Mouse (Mus musculus): ENCODE data around the gene Wdr17. TPM values are rescaled to one million over a fixed set of nuclear protein-coding genes. Genes with fewer than 3 reads are reported as not detected.
A peak's percentile ranks its signal among the peaks of the same experiment; 100 is the strongest.

The Wdr17 gene
- polyA plus RNA-seq, 1 experiment from 2014 or later, result 0.42 TPM

GRCm38 (mm10) chr8:54776241-54776640, 110.7 kb downstream of the Wdr17 start:
- H3K9ac ChIP-seq (ENCODE audit: low read length), result no peak overlapping the region
- no peak for ATAC-seq (replicated peaks; ENCODE audit: extremely low read depth, insufficient read depth, low FRiP score)
- H3K36me3 ChIP-seq (ENCODE audit: control insufficient read depth, insufficient read depth), result no peaks in the 10 kb centered on the region
- no peak overlapping the region for H3K4me3 ChIP-seq (ENCODE audit: low read length)
- no peak overlapping the region for H3K27ac ChIP-seq (ENCODE audit: low read length)
- no peaks in the 10 kb centered on the region for H3K9me3 ChIP-seq (replicated peaks; ENCODE audit: control insufficient read depth, low read length)
- no peak overlapping the region for H3K4me2 ChIP-seq (ENCODE audit: low read depth, low read length)
- H3K27me3 ChIP-seq (ENCODE audit: control insufficient read depth, insufficient read depth, low read length), result no peaks in the 10 kb centered on the region
- H3K4me1 ChIP-seq (ENCODE audit: control insufficient read depth, insufficient read depth, low read length), result peaks cover 2% of the 10 kb centered on the region; the same call in 1 of the 2 replicates

- Histone ChIP-seq H3K36me3 (ENCODE audit: control insufficient read depth, insufficient read depth) (no peaks in the 10 kb centered on the region), H3K27me3 (ENCODE audit: control insufficient read depth, insufficient read depth, low read length) (no peaks in the 10 kb centered on the region), H3K9me3 (replicated peaks; ENCODE audit: control insufficient read depth, low read length) (no peaks in the 10 kb centered on the region), H3K4me3 (ENCODE audit: low read length) (no peak overlapping the region), H3K4me2 (ENCODE audit: low read depth, low read length) (no peak overlapping the region), H3K4me1 (ENCODE audit: control insufficient read depth, insufficient read depth, low read length) (no peaks in the 10 kb centered on the region), H3K9ac (ENCODE audit: low read length) (no peak overlapping the region), H3K27ac (ENCODE audit: low read length) (no peak overlapping the region)
- no peak for ATAC-seq (replicated peaks; ENCODE audit: extremely low read depth, insufficient read depth, low FRiP score)
- 76% methylated on average over 1 of the region's 1 CpGs for WGBS
Observed at GRCm38 (mm10) chr8:54757646-54758045, 129.3 kb downstream of the Wdr17 start.

- no peaks in the 10 kb centered on the region for H3K36me3 ChIP-seq (ENCODE audit: control insufficient read depth, insufficient read depth)
- H3K4me3 ChIP-seq (ENCODE audit: low read length), result no peak overlapping the region
- H3K4me1 ChIP-seq (ENCODE audit: control insufficient read depth, insufficient read depth, low read length), result no peaks in the 10 kb centered on the region
- H3K27ac ChIP-seq (ENCODE audit: low read length), result no peak overlapping the region
- WGBS, result 57% methylated on average over 5 of the region's 5 CpGs
- no peaks in the 10 kb centered on the region; the same call in 1 of the 2 replicates for H3K27me3 ChIP-seq (ENCODE audit: control insufficient read depth, insufficient read depth, low read length)
- H3K9ac ChIP-seq (ENCODE audit: low read length), result no peak overlapping the region
- no peak overlapping the region for H3K4me2 ChIP-seq (ENCODE audit: low read depth, low read length)
- H3K9me3 ChIP-seq (replicated peaks; ENCODE audit: control insufficient read depth, low read length), result no peaks in the 10 kb centered on the region
- ATAC-seq (replicated peaks; ENCODE audit: extremely low read depth, insufficient read depth, low FRiP score), result no peak
Observed at GRCm38 (mm10) chr8:54736660-54737312, 150.2 kb downstream of the Wdr17 start.

- H3K4me2 ChIP-seq (ENCODE audit: low read depth, low read length), result peak overlapping the region; percentile 53
- no peak for ATAC-seq (replicated peaks; ENCODE audit: extremely low read depth, insufficient read depth, low FRiP score)
- H3K27me3 ChIP-seq (ENCODE audit: control insufficient read depth, insufficient read depth, low read length), result no peaks in the 10 kb centered on the region
- H3K27ac ChIP-seq (ENCODE audit: low read length), result no peak overlapping the region
- H3K36me3 ChIP-seq (ENCODE audit: control insufficient read depth, insufficient read depth), result no peaks in the 10 kb centered on the region
- peak overlapping the region; percentile 37 for H3K4me3 ChIP-seq (ENCODE audit: low read length)
- WGBS, result 30% methylated on average over 8 of the region's 8 CpGs
- H3K9ac ChIP-seq (ENCODE audit: low read length), result no peak overlapping the region
- no peaks in the 10 kb centered on the region for H3K4me1 ChIP-seq (ENCODE audit: control insufficient read depth, insufficient read depth, low read length)
- H3K9me3 ChIP-seq (replicated peaks; ENCODE audit: control insufficient read depth, low read length), result no peaks in the 10 kb centered on the region
Observed at GRCm38 (mm10) chr8:54724668-54725035, 162.3 kb downstream of the Wdr17 start.

- ATAC-seq (replicated peaks; ENCODE audit: extremely low read depth, insufficient read depth, low FRiP score), result peak; percentile 99
- Histone ChIP-seq H3K9me3 (replicated peaks; ENCODE audit: control insufficient read depth, low read length) (no peaks in the 10 kb centered on the region), H3K4me3 (ENCODE audit: low read length) (peak overlapping the region; percentile 37), H3K4me2 (ENCODE audit: low read depth, low read length) (peak overlapping the region; percentile 53), H3K4me1 (ENCODE audit: control insufficient read depth, insufficient read depth, low read length) (no peaks in the 10 kb centered on the region), H3K9ac (ENCODE audit: low read length) (no peak overlapping the region), H3K27ac (ENCODE audit: low read length) (no peak overlapping the region), H3K27me3 (ENCODE audit: control insufficient read depth, insufficient read depth, low read length) (no peaks in the 10 kb centered on the region), H3K36me3 (ENCODE audit: control insufficient read depth, insufficient read depth) (no peaks in the 10 kb centered on the region)
- WGBS, result 2% methylated on average over 23 of the region's 23 CpGs
Observed at GRCm38 (mm10) chr8:54723976-54724667, 162.9 kb downstream of the Wdr17 start.

GRCm38 (mm10) chr8:54718515-54718914, 168.5 kb downstream of the Wdr17 start:
- no peak for ATAC-seq (replicated peaks; ENCODE audit: extremely low read depth, insufficient read depth, low FRiP score)
- 57% methylated on average over 4 of the region's 4 CpGs for WGBS
- no peaks in the 10 kb centered on the region for H3K4me1 ChIP-seq (ENCODE audit: control insufficient read depth, insufficient read depth, low read length)

GRCm38 (mm10) chr8:54705743-54706142, 181.2 kb downstream of the Wdr17 start:
- no peak overlapping the region for H3K4me2 ChIP-seq (ENCODE audit: low read depth, low read length)
- no peaks in the 10 kb centered on the region for H3K4me1 ChIP-seq (ENCODE audit: control insufficient read depth, insufficient read depth, low read length)
- ATAC-seq (replicated peaks; ENCODE audit: extremely low read depth, insufficient read depth, low FRiP score), result no peak
- no peak overlapping the region for H3K9ac ChIP-seq (ENCODE audit: low read length)
- no peak overlapping the region for H3K27ac ChIP-seq (ENCODE audit: low read length)
- no peaks in the 10 kb centered on the region for H3K9me3 ChIP-seq (replicated peaks; ENCODE audit: control insufficient read depth, low read length)
- no peak overlapping the region for H3K4me3 ChIP-seq (ENCODE audit: low read length)
- no peaks in the 10 kb centered on the region for H3K27me3 ChIP-seq (ENCODE audit: control insufficient read depth, insufficient read depth, low read length)
- WGBS, result 43% methylated on average over 2 of the region's 2 CpGs
- no peaks in the 10 kb centered on the region for H3K36me3 ChIP-seq (ENCODE audit: control insufficient read depth, insufficient read depth)

More at GRCm38 (mm10) chr8:54718515-54718914, 168.5 kb downstream of the Wdr17 start:
- Histone ChIP-seq H3K27me3 (ENCODE audit: control insufficient read depth, insufficient read depth, low read length) (no peaks in the 10 kb centered on the region), H3K4me3 (ENCODE audit: low read length) (no peak overlapping the region), H3K36me3 (ENCODE audit: control insufficient read depth, insufficient read depth) (no peaks in the 10 kb centered on the region), H3K27ac (ENCODE audit: low read length) (no peak overlapping the region), H3K4me2 (ENCODE audit: low read depth, low read length) (no peak overlapping the region), H3K9ac (ENCODE audit: low read length) (no peak overlapping the region), H3K9me3 (replicated peaks; ENCODE audit: control insufficient read depth, low read length) (no peaks in the 10 kb centered on the region)

- no peaks in the 10 kb centered on the region for H3K27me3 ChIP-seq (ENCODE audit: control insufficient read depth, insufficient read depth, low read length)
- ATAC-seq (replicated peaks; ENCODE audit: extremely low read depth, insufficient read depth, low FRiP score), result no peak
- no peak overlapping the region for H3K4me2 ChIP-seq (ENCODE audit: low read depth, low read length)
- no peaks in the 10 kb centered on the region for H3K4me1 ChIP-seq (ENCODE audit: control insufficient read depth, insufficient read depth, low read length)
- no peaks in the 10 kb centered on the region for H3K9me3 ChIP-seq (replicated peaks; ENCODE audit: control insufficient read depth, low read length)
- H3K9ac ChIP-seq (ENCODE audit: low read length), result no peak overlapping the region
- H3K4me3 ChIP-seq (ENCODE audit: low read length), result no peak overlapping the region
- no peaks in the 10 kb centered on the region for H3K36me3 ChIP-seq (ENCODE audit: control insufficient read depth, insufficient read depth)
- no peak overlapping the region for H3K27ac ChIP-seq (ENCODE audit: low read length)
Observed at GRCm38 (mm10) chr8:54671806-54672205, 215.2 kb downstream of the Wdr17 start.

- Histone ChIP-seq H3K4me2 (ENCODE audit: low read depth, low read length) (no peak overlapping the region), H3K4me3 (ENCODE audit: low read length) (no peak overlapping the region), H3K27me3 (ENCODE audit: control insufficient read depth, insufficient read depth, low read length) (no peaks in the 10 kb centered on the region), H3K9me3 (replicated peaks; ENCODE audit: control insufficient read depth, low read length) (no peaks in the 10 kb centered on the region), H3K27ac (ENCODE audit: low read length) (no peak overlapping the region), H3K36me3 (ENCODE audit: control insufficient read depth, insufficient read depth) (no peaks in the 10 kb centered on the region), H3K9ac (ENCODE audit: low read length) (no peak overlapping the region), H3K4me1 (ENCODE audit: control insufficient read depth, insufficient read depth, low read length) (no peaks in the 10 kb centered on the region)
- ATAC-seq (replicated peaks; ENCODE audit: extremely low read depth, insufficient read depth, low FRiP score), result no peak
- WGBS, result 67% methylated on average over 3 of the region's 3 CpGs
Observed at GRCm38 (mm10) chr8:54667756-54668155, 219.2 kb downstream of the Wdr17 start.

Data from heart, embryonic 16.5 days (tissue).